Mouse (Mus musculus) hindbrain, embryonic 16.5 days (tissue): ENCODE measurements around the gene Meis2. TPM values are rescaled to one million over a fixed set of nuclear protein-coding genes. Genes with fewer than 3 reads are reported as not detected.

Experiments used
- ATAC-seq: fragments of 200-750 bp; cut with Nextera tagmentation; 2 replicates; pipeline ENCODE4 v1.8.0; 2017; ENCODE audit warnings: moderate TSS enrichment, moderate library complexity
- H3K27ac ChIP-seq: fragments of 300-500 bp; sonication (generic); 2 replicates; pipeline ENCODE4 v1.5.1; 2014; ENCODE audit warnings: low read depth, mild to moderate bottlenecking, control low read depth, low read length, moderate library complexity
- H3K27me3 ChIP-seq: fragments of 300-500 bp; sonication (generic); replicated peaks from 2 replicates; pipeline ENCODE4 v1.6.1; 2014; ENCODE audit warnings: low read length; ENCODE audit not compliant: control insufficient read depth, insufficient read depth
- H3K36me3 ChIP-seq: fragments of 300-500 bp; sonication (generic); 2 replicates; pipeline ENCODE4 v1.6.1; 2014; ENCODE audit warnings: mild to moderate bottlenecking, low read length, moderate library complexity, mixed read lengths; ENCODE audit not compliant: control insufficient read depth, insufficient read depth
- H3K4me1 ChIP-seq: fragments of 300-500 bp; sonication (generic); 2 replicates; pipeline ENCODE4 v1.6.1; 2014; ENCODE audit warnings: low read depth, low read length; ENCODE audit not compliant: control insufficient read depth, insufficient read depth
- H3K4me2 ChIP-seq: fragments of 300-500 bp; sonication (generic); 2 replicates; pipeline ENCODE4 v1.6.1; 2014; ENCODE audit warnings: mild to moderate bottlenecking, low read length, control low read depth, moderate library complexity
- H3K4me3 ChIP-seq: fragments of 300-500 bp; sonication (generic); 2 replicates; pipeline ENCODE4 v1.5.1; 2014; ENCODE audit warnings: mild to moderate bottlenecking, low read length, control low read depth, moderate library complexity
- H3K9ac ChIP-seq: fragments of 300-500 bp; sonication (generic); 2 replicates; pipeline ENCODE4 v1.6.1; 2014; ENCODE audit warnings: low read depth, mild to moderate bottlenecking, control low read depth, low read length, moderate library complexity
- H3K9me3 ChIP-seq: fragments of 300-500 bp; sonication (generic); 2 replicates; pipeline ENCODE4 v1.6.1; 2014; ENCODE audit warnings: mild to moderate bottlenecking, low read length, moderate library complexity; ENCODE audit not compliant: control insufficient read depth
- WGBS: fragments of 180-500 bp; shearing (Covaris S2); extraction: QIAGEN DNeasy Blood & Tissue Kit; methylation state at CpG from one replicate; pipeline ENCODE4 v1.1.7; 2014; 5-methylcytosine and 5-hydroxymethylcytosine counted together
- polyA plus RNA-seq: library from polyadenylated mRNA; unstranded; fragments of >200 nt; fragmentation: Nextera tagmentation; extraction: Ambion mirVana; gene quantifications from 2 replicates; pipeline ENCODE4 v1.2.1, GENCODE M21; 2015

The Meis2 gene
- polyA plus RNA-seq, 1 experiment from 2014 or later, result 128 TPM

GRCm38 (mm10) chr2:115984487-115984886 is 81.2 kb downstream of the Meis2 start:
- H3K36me3 ChIP-seq, result 0 out of 2 replicates have a peak, but pooled peaks cover 3% of the 10 kb centered on the region
- 80% methylated on average over 4 of the region's 4 CpGs for WGBS
- ATAC-seq, result no peak
- H3K27ac ChIP-seq, result no peak overlapping the region
- H3K9me3 ChIP-seq, result no peaks in the 10 kb centered on the region
- H3K4me1 ChIP-seq, result no peaks in the 10 kb centered on the region; the same call in 1 of the 2 replicates
- H3K27me3 ChIP-seq, result no peaks in the 10 kb centered on the region
- H3K9ac ChIP-seq, result no peak overlapping the region
- no peak overlapping the region for H3K4me2 ChIP-seq
- H3K4me3 ChIP-seq, result no peak overlapping the region

GRCm38 (mm10) chr2:115980490-115980889 is 85.1 kb downstream of the Meis2 start:
- Histone ChIP-seq H3K9me3 (no peaks in the 10 kb centered on the region), H3K36me3 (no peaks in the 10 kb centered on the region), H3K27me3 (no peaks in the 10 kb centered on the region), H3K9ac (no peak overlapping the region), H3K4me3 (no peak overlapping the region), H3K4me2 (no peak overlapping the region), H3K4me1 (no peaks in the 10 kb centered on the region; the same call in 1 of the 2 replicates), H3K27ac (no peak overlapping the region)
- no peak for ATAC-seq

- Histone ChIP-seq H3K9ac (no peak overlapping the region), H3K9me3 (no peaks in the 10 kb centered on the region), H3K27me3 (no peaks in the 10 kb centered on the region), H3K27ac (no peak overlapping the region), H3K4me3 (no peak overlapping the region), H3K4me1 (no peaks in the 10 kb centered on the region; the same call in 1 of the 2 replicates), H3K4me2 (no peak overlapping the region), H3K36me3 (no peaks in the 10 kb centered on the region)
- 36% methylated on average over 14 of the region's 14 CpGs for WGBS
- peak; percentile 76 for ATAC-seq
Measured at GRCm38 (mm10) chr2:115979683-115980476, 85.8 kb downstream of the Meis2 start.

DNA sequence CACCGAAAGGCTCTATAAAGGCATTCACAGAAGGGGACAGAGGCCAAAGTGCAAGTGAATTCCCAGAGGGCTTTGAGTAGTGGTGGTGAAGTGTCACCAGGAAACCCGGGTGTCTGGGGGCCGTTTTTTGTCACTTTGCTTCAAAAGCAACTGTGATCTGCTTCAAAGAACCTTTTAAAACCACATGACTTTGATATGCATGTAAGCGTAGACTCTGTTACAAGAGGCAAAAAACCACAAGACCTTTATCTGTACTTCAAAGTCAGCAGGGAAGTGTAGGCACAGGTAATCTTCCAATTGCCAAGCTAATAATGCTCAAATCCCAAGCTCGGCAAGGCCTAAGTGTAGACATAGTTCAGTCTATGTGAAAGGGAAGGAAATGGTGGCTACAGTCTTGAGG is 87.0 kb downstream of the Meis2 start:
- no peak overlapping the region for H3K4me2 ChIP-seq
- no peak overlapping the region for H3K4me3 ChIP-seq
- H3K4me1 ChIP-seq, result no peaks in the 10 kb centered on the region
- WGBS, result 79% methylated on average over 5 of the region's 5 CpGs
- H3K36me3 ChIP-seq, result no peaks in the 10 kb centered on the region
- no peak overlapping the region for H3K27ac ChIP-seq
- no peaks in the 10 kb centered on the region for H3K27me3 ChIP-seq
- no peak for ATAC-seq
- H3K9me3 ChIP-seq, result no peaks in the 10 kb centered on the region
- H3K9ac ChIP-seq, result no peak overlapping the region

GRCm38 (mm10) chr2:115971296-115971805 is 94.3 kb downstream of the Meis2 start:
- no peaks in the 10 kb centered on the region for H3K36me3 ChIP-seq

GRCm38 (mm10) chr2:115970091-115970820 is 95.4 kb downstream of the Meis2 start:
- H3K4me3 ChIP-seq, result no peak overlapping the region
- H3K4me2 ChIP-seq, result no peak overlapping the region
- no peaks in the 10 kb centered on the region for H3K4me1 ChIP-seq
- H3K9me3 ChIP-seq, result no peaks in the 10 kb centered on the region
- ATAC-seq, result no peak
- no peaks in the 10 kb centered on the region for H3K36me3 ChIP-seq
- no peak overlapping the region for H3K27ac ChIP-seq
- WGBS, result 68% methylated on average over 9 of the region's 9 CpGs
- no peak overlapping the region for H3K9ac ChIP-seq
- no peaks in the 10 kb centered on the region for H3K27me3 ChIP-seq

More at GRCm38 (mm10) chr2:115971296-115971805, 94.3 kb downstream of the Meis2 start:
- Histone ChIP-seq H3K4me3 (no peak overlapping the region), H3K27ac (no peak overlapping the region), H3K4me2 (no peak overlapping the region), H3K9me3 (no peaks in the 10 kb centered on the region), H3K9ac (no peak overlapping the region), H3K27me3 (no peaks in the 10 kb centered on the region), H3K4me1 (no peaks in the 10 kb centered on the region)
- no peak for ATAC-seq
- whole genome bisulfite sequencing, result 87% methylated on average over 3 of the region's 3 CpGs

GRCm38 (mm10) chr2:115969201-115969600 is 96.4 kb downstream of the Meis2 start:
- WGBS, result 76% methylated on average over 8 of the region's 8 CpGs
- Histone ChIP-seq H3K27me3 (no peaks in the 10 kb centered on the region), H3K4me1 (peaks cover 6% of the 10 kb centered on the region; the same call in 1 of the 2 replicates), H3K9me3 (no peaks in the 10 kb centered on the region), H3K36me3 (no peaks in the 10 kb centered on the region), H3K27ac (no peak overlapping the region), H3K4me2 (no peak overlapping the region), H3K4me3 (no peak overlapping the region), H3K9ac (no peak overlapping the region)
- no peak for ATAC-seq

DNA sequence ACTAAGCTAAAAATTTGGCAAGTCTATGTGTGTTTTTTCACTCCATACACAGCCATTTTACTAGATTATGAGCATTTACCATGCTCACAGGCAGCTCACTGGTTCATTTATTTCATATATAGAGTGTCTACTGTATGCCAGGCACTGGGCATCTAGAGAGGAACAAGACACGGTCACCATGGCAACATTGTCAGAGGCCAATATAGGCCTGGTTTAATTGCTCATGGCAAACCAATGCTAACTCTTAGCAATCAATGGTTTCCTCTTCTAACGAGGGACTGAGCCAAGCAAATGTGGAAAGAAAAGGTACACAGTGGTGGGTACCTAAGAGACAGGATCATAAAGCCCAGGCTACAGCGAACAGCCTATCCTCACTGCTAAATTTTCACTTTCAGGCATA is 100.7 kb downstream of the Meis2 start:
- WGBS, result 62% methylated on average over 3 of the region's 3 CpGs
- Histone ChIP-seq H3K27me3 (no peaks in the 10 kb centered on the region), H3K27ac (no peak overlapping the region), H3K4me2 (no peak overlapping the region), H3K9me3 (no peaks in the 10 kb centered on the region), H3K4me1 (peaks cover 11% of the 10 kb centered on the region), H3K4me3 (no peak overlapping the region), H3K36me3 (no peaks in the 10 kb centered on the region), H3K9ac (no peak overlapping the region)
- peak; percentile 75 for ATAC-seq

DNA sequence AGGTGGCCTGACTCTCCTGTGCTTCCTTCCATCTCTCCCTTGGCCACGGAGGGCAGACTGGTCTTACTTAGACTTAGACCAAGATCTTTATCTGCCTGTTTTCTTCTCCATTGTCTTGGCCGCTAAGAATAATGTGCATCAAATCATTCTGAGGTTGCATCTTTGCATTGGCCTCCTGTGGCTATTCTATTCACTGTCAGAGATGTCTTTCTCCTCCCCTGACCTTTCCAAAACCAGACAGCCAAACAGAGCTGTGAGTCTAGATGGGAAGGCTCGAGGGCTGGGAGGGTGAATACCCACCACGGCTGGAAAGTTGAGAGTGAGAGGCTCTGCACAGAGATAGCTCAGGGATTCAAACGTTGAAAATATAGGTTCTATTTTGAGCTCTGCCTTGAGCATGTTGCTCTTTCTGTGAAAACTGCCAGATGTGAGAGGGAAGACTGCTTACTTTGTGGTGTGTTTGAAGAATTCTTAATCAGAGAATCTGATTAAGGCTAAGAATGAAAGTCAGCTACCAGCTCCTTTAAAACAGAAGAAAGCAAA is 102.3 kb downstream of the Meis2 start:
- no peak overlapping the region for H3K4me3 ChIP-seq
- 26% methylated on average over 5 of the region's 5 CpGs for WGBS
- H3K9me3 ChIP-seq, result no peaks in the 10 kb centered on the region
- H3K9ac ChIP-seq, result no peak overlapping the region
- no peak overlapping the region; the same call in 1 of the 2 replicates for H3K27ac ChIP-seq
- H3K27me3 ChIP-seq, result no peaks in the 10 kb centered on the region
- ATAC-seq, result no peak
- H3K4me2 ChIP-seq, result no peak overlapping the region
- no peaks in the 10 kb centered on the region for H3K36me3 ChIP-seq
- peaks cover 11% of the 10 kb centered on the region for H3K4me1 ChIP-seq
